Mouse (Mus musculus): ENCODE data around the gene Rassf2. TPM values are rescaled to one million over a fixed set of nuclear protein-coding genes. Genes with fewer than 3 reads are reported as not detected.

Rassf2 gene
- polyA plus RNA-seq, 1 experiment from 2014 or later: 8.1 TPM

- H3K27me3 ChIP-seq (ENCODE audit: insufficient read depth, low read length): peaks cover 27% of the 10 kb centered on the region
- H3K9me3 ChIP-seq (ENCODE audit: low read length): no peaks in the 10 kb centered on the region
- no peak overlapping the region for H3K4me3 ChIP-seq (ENCODE audit: low read length)
- no peak for ATAC-seq (ENCODE audit: low FRiP score, low TSS enrichment)
- H3K4me1 ChIP-seq (ENCODE audit: insufficient read depth, low read length): peaks cover 13% of the 10 kb centered on the region
- H3K4me2 ChIP-seq (replicated peaks; ENCODE audit: low read depth, low read length): no peak overlapping the region
- WGBS: 65% methylated on average over 5 of the region's 5 CpGs
- no peaks in the 10 kb centered on the region for H3K36me3 ChIP-seq (ENCODE audit: insufficient read depth, low read length)
- H3K27ac ChIP-seq (ENCODE audit: low read length): no peak overlapping the region
- H3K9ac ChIP-seq (replicated peaks; ENCODE audit: low read length): no peak overlapping the region
These were observed 2.7 kb downstream of the Rassf2 start for GRCm38 (mm10) chr2:132027366-132027765.

- Histone ChIP-seq H3K4me2 (replicated peaks; ENCODE audit: low read depth, low read length) (no peak overlapping the region), H3K27ac (ENCODE audit: low read length) (no peak overlapping the region), H3K4me1 (ENCODE audit: insufficient read depth, low read length) (peaks cover 15% of the 10 kb centered on the region), H3K9me3 (ENCODE audit: low read length) (no peaks in the 10 kb centered on the region), H3K4me3 (ENCODE audit: low read length) (no peak overlapping the region), H3K9ac (replicated peaks; ENCODE audit: low read length) (no peak overlapping the region), H3K27me3 (ENCODE audit: insufficient read depth, low read length) (peaks cover 17% of the 10 kb centered on the region), H3K36me3 (ENCODE audit: insufficient read depth, low read length) (no peaks in the 10 kb centered on the region)
- WGBS: 84% methylated on average over 4 of the region's 4 CpGs
- no peak for ATAC-seq (ENCODE audit: low FRiP score, low TSS enrichment)
These were observed 6.0 kb downstream of the Rassf2 start for GRCm38 (mm10) chr2:132024028-132024427.

DNA sequence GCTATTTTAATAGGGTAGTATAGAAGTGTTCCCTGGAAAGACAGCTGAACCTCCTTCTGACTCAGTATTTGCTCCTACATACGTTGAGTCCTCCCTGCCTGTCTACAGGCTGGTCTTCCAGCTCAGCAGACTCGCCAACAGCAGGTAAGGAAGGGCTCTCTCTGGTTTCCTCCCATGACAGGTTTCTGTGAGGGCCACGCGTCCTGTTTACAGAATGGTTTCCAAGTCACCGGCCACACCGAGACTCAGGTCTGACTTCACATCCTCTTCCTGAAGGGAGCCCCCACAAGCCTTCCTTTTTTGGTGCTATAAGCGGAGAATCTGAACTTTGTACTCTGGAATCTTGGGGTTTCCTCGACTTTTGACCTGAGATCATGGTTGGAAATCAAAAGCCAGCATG, 7.4 kb downstream of the Rassf2 start:
- H3K27ac ChIP-seq (ENCODE audit: low read length): no peak overlapping the region
- peaks cover 3% of the 10 kb centered on the region; the same call in 1 of the 2 replicates for H3K27me3 ChIP-seq (ENCODE audit: insufficient read depth, low read length)
- peaks cover 11% of the 10 kb centered on the region; the same call in 1 of the 2 replicates for H3K4me1 ChIP-seq (ENCODE audit: insufficient read depth, low read length)
- no peak overlapping the region for H3K9ac ChIP-seq (replicated peaks; ENCODE audit: low read length)
- no peak overlapping the region for H3K4me3 ChIP-seq (ENCODE audit: low read length)
- no peak overlapping the region for H3K4me2 ChIP-seq (replicated peaks; ENCODE audit: low read depth, low read length)
- no peak for ATAC-seq (ENCODE audit: low FRiP score, low TSS enrichment)
- 71% methylated on average over 8 of the region's 8 CpGs for WGBS
- H3K9me3 ChIP-seq (ENCODE audit: low read length): no peaks in the 10 kb centered on the region
- H3K36me3 ChIP-seq (ENCODE audit: insufficient read depth, low read length): no peaks in the 10 kb centered on the region

DNA sequence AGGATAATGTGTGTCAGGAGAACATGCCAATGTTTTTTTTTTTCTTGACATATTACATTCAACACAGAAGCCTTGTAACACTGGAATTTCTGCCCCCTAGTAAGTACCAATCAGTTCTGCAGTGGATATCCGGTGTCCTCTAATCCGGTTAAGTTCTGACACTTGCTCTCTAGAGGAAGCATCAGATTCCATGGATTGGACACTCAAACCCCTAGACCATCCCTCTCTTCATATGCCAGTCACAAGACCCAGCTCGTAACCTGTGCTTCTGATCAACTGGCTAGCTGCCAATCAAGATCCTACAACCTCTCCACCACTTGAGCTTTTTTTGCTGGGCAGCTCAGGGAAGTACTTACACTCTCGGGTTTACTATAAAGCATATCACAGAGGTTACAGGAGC, 8.4 kb downstream of the Rassf2 start:
- Histone ChIP-seq H3K4me1 (ENCODE audit: insufficient read depth, low read length) (peaks cover 11% of the 10 kb centered on the region; the same call in 1 of the 2 replicates), H3K36me3 (ENCODE audit: insufficient read depth, low read length) (no peaks in the 10 kb centered on the region), H3K27ac (ENCODE audit: low read length) (peak overlapping the region; percentile 49; the same call in 1 of the 2 replicates), H3K9ac (replicated peaks; ENCODE audit: low read length) (no peak overlapping the region), H3K4me3 (ENCODE audit: low read length) (no peak overlapping the region), H3K9me3 (ENCODE audit: low read length) (no peaks in the 10 kb centered on the region), H3K27me3 (ENCODE audit: insufficient read depth, low read length) (no peaks in the 10 kb centered on the region), H3K4me2 (replicated peaks; ENCODE audit: low read depth, low read length) (no peak overlapping the region)
- ATAC-seq (ENCODE audit: low FRiP score, low TSS enrichment): no peak
- 81% methylated on average over 4 of the region's 4 CpGs for WGBS

- ATAC-seq (ENCODE audit: low FRiP score, low TSS enrichment): peak; percentile 50; the same call in 1 of the 2 replicates
- Histone ChIP-seq H3K27me3 (ENCODE audit: insufficient read depth, low read length) (no peaks in the 10 kb centered on the region), H3K36me3 (ENCODE audit: insufficient read depth, low read length) (no peaks in the 10 kb centered on the region), H3K4me2 (replicated peaks; ENCODE audit: low read depth, low read length) (no peak overlapping the region), H3K9ac (replicated peaks; ENCODE audit: low read length) (no peak overlapping the region), H3K4me1 (ENCODE audit: insufficient read depth, low read length) (peaks cover 11% of the 10 kb centered on the region; the same call in 1 of the 2 replicates), H3K4me3 (ENCODE audit: low read length) (no peak overlapping the region), H3K9me3 (ENCODE audit: low read length) (no peaks in the 10 kb centered on the region), H3K27ac (ENCODE audit: low read length) (peak overlapping the region; percentile 49)
- 61% methylated on average over 5 of the region's 5 CpGs for WGBS
These were observed 9.0 kb downstream of the Rassf2 start for GRCm38 (mm10) chr2:132020991-132021541.

DNA sequence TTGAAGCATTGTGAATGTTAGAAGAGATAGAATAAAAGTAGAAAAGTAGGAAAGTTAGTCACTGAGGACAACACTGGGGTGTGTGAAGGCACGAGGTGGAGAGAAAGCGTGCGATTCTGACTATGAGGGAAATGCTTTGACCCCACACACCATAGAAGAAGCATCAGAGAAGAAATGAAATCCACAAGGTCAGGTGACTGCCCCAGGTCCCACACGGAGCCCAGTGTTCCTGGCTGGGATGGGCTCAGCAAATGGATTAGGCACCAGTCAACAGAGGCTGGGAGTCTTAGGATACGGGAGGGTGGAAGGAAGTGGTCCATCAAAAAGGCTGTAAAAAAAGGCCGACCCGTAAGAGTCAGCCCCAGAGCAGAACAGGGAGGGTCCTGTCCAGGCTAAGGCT, 9.6 kb downstream of the Rassf2 start:
- WGBS: 59% methylated on average over 7 of the region's 7 CpGs
- H3K9ac ChIP-seq (replicated peaks; ENCODE audit: low read length): no peak overlapping the region
- no peaks in the 10 kb centered on the region for H3K27me3 ChIP-seq (ENCODE audit: insufficient read depth, low read length)
- H3K27ac ChIP-seq (ENCODE audit: low read length): peak overlapping the region; percentile 49
- no peaks in the 10 kb centered on the region for H3K36me3 ChIP-seq (ENCODE audit: insufficient read depth, low read length)
- peaks cover 11% of the 10 kb centered on the region; the same call in 1 of the 2 replicates for H3K4me1 ChIP-seq (ENCODE audit: insufficient read depth, low read length)
- no peak overlapping the region for H3K4me2 ChIP-seq (replicated peaks; ENCODE audit: low read depth, low read length)
- H3K9me3 ChIP-seq (ENCODE audit: low read length): no peaks in the 10 kb centered on the region
- 0 out of 2 replicates have a peak, but pooled peaks have one; percentile 9 for ATAC-seq (ENCODE audit: low FRiP score, low TSS enrichment)
- no peak overlapping the region for H3K4me3 ChIP-seq (ENCODE audit: low read length)

DNA sequence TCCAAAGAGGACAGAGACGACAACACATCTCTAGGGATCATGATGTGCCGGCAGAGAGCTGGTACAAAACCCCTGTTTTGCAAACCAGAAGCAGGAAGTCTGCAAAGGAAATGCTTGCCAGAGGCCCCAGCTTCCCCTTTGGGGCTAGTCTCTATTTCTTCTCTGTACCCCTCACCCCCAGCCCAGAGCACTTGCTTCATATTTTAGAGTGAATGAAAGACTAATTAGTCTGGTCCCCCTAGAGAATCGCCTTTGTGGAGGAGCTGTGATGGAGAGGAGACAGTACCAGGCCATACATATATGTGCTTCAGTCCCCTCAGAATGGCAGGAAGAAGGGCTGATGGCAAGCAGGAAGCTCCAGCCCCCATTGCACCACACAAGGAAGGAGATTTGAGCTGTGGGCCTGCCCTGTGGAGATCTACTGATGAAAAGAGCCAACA, 10.7 kb downstream of the Rassf2 start:
- Histone ChIP-seq H3K27me3 (ENCODE audit: insufficient read depth, low read length) (no peaks in the 10 kb centered on the region), H3K9me3 (ENCODE audit: low read length) (no peaks in the 10 kb centered on the region), H3K4me1 (ENCODE audit: insufficient read depth, low read length) (peaks cover 11% of the 10 kb centered on the region; the same call in 1 of the 2 replicates), H3K9ac (replicated peaks; ENCODE audit: low read length) (no peak overlapping the region), H3K4me2 (replicated peaks; ENCODE audit: low read depth, low read length) (no peak overlapping the region), H3K27ac (ENCODE audit: low read length) (no peak overlapping the region), H3K36me3 (ENCODE audit: insufficient read depth, low read length) (no peaks in the 10 kb centered on the region), H3K4me3 (ENCODE audit: low read length) (no peak overlapping the region)
- ATAC-seq (ENCODE audit: low FRiP score, low TSS enrichment): no peak
- 76% methylated on average over 3 of the region's 3 CpGs for WGBS

- Histone ChIP-seq H3K9me3 (ENCODE audit: low read length) (no peaks in the 10 kb centered on the region), H3K36me3 (ENCODE audit: insufficient read depth, low read length) (no peaks in the 10 kb centered on the region), H3K9ac (replicated peaks; ENCODE audit: low read length) (no peak overlapping the region), H3K4me2 (replicated peaks; ENCODE audit: low read depth, low read length) (no peak overlapping the region), H3K4me3 (ENCODE audit: low read length) (no peak overlapping the region), H3K27ac (ENCODE audit: low read length) (no peak overlapping the region), H3K27me3 (ENCODE audit: insufficient read depth, low read length) (no peaks in the 10 kb centered on the region), H3K4me1 (ENCODE audit: insufficient read depth, low read length) (peaks cover 11% of the 10 kb centered on the region; the same call in 1 of the 2 replicates)
- ATAC-seq (ENCODE audit: low FRiP score, low TSS enrichment): no peak
- 71% methylated on average over 4 of the region's 4 CpGs for WGBS
These were observed 11.9 kb downstream of the Rassf2 start for GRCm38 (mm10) chr2:132018156-132018555.

- WGBS: 41% methylated on average over 7 of the region's 7 CpGs
- H3K4me3 ChIP-seq (ENCODE audit: low read length): no peak overlapping the region
- peaks cover 11% of the 10 kb centered on the region; the same call in 1 of the 2 replicates for H3K4me1 ChIP-seq (ENCODE audit: insufficient read depth, low read length)
- H3K4me2 ChIP-seq (replicated peaks; ENCODE audit: low read depth, low read length): no peak overlapping the region
- H3K9ac ChIP-seq (replicated peaks; ENCODE audit: low read length): no peak overlapping the region
- no peak overlapping the region for H3K27ac ChIP-seq (ENCODE audit: low read length)
- H3K27me3 ChIP-seq (ENCODE audit: insufficient read depth, low read length): no peaks in the 10 kb centered on the region
- H3K36me3 ChIP-seq (ENCODE audit: insufficient read depth, low read length): no peaks in the 10 kb centered on the region
- ATAC-seq (ENCODE audit: low FRiP score, low TSS enrichment): no peak
- H3K9me3 ChIP-seq (ENCODE audit: low read length): no peaks in the 10 kb centered on the region
These were observed 12.4 kb downstream of the Rassf2 start for GRCm38 (mm10) chr2:132017611-132018010.

DNA sequence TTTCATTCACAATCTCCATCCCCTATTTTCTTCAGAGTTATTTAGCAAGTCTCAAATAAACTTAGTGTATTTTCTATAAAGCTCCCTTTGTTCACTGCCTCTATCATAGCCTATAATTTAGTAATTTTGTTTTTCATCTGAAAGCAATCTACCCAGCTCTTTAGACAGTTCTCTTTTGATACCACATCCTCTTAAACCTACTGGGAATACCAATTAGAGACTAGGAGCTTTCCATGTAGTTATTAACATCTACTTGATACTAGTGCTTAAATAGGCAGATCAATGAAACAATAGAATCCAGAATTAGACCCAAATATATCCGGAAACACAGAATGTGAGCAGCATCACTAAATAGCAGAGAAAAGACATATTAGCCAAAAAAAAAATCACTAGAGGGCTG, 14.0 kb downstream of the Rassf2 start:
- Histone ChIP-seq H3K9me3 (ENCODE audit: low read length) (no peaks in the 10 kb centered on the region), H3K4me1 (ENCODE audit: insufficient read depth, low read length) (peaks cover 5% of the 10 kb centered on the region; the same call in 1 of the 2 replicates), H3K36me3 (ENCODE audit: insufficient read depth, low read length) (no peaks in the 10 kb centered on the region), H3K27ac (ENCODE audit: low read length) (no peak overlapping the region), H3K4me2 (replicated peaks; ENCODE audit: low read depth, low read length) (no peak overlapping the region), H3K4me3 (ENCODE audit: low read length) (no peak overlapping the region), H3K9ac (replicated peaks; ENCODE audit: low read length) (no peak overlapping the region), H3K27me3 (ENCODE audit: insufficient read depth, low read length) (no peaks in the 10 kb centered on the region)
- ATAC-seq (ENCODE audit: low FRiP score, low TSS enrichment): no peak
- 94% methylated on average over 1 of the region's 1 CpGs for WGBS
